ENCODE assay signal across 8 mouse cellular contexts in the genomic region with DNA sequence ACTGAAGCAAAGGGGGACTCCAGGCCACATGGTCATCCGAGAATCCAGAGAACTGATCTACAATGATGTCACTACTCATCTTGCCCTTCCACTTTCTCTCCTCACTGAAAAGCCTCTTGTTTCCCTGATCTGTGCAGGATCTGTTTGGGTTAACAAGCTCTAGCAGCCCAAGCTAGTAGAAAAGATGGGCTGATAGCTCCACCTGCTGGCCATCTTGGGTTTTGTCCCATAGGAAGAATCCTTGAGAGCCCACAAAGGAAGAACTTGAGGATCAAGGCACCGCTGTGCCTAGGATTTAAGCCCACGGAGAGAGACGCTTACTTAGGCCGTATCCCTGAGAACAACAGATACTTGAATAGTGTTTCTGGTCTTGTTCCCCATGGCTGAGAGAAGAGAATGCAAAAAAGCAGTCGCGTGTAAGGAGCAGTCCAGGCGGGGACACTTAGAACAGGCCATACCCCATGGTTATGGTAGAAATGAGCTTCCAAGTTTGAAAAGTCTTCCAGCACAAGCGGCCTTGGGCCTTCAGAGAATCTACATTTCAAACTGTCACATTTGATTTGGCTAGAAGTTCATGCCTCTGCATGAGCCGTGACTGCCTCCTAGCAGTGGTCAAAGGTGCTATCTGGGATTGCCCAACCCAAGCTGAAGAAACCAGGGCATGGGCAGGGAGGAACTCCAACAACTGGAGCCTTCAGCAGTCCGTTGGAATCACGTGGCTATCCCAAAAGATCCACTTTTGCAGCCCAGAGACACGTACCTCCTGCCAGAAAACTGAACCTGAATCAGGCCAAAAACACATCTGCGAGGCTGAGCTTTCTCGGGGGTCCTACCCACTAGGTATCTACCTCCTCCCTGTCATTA. TPM values are rescaled to one million over a fixed set of nuclear protein-coding genes. Genes with fewer than 3 reads are reported as not detected.
A peak's percentile ranks its signal among the peaks of the same experiment; 100 is the strongest.
DNase-seq lines count a peak whose midpoint lies in the region; ATAC-seq and TF ChIP-seq lines count a peak whose summit lies in the region.

No protein-coding gene starts in this region.

- H3K4me2 ChIP-seq in hindbrain, postnatal 0 days (ENCODE audit: low read depth, low read length), result peak overlapping the region; percentile 90

- TF ChIP-seq CTCF in hindbrain, postnatal 0 days (IDR thresholded peaks at IDR 0.05; ENCODE audit: low read depth), result peak; percentile 93
- TF ChIP-seq CTCF in left cerebral cortex, adult 2 months (IDR thresholded peaks at IDR 0.05), result peak; percentile 91

- peak; percentile 95 for DNase-seq in ZHBTc4 (ENCODE audit: low read depth, low spot score)
- peak; percentile 91 to 92 for DNase-seq in cerebellum, postnatal 4 days (ENCODE audit: low spot score in 2 of 2)
- peak; percentile 91 for DNase-seq in gastrocnemius, adult 18-20 months (ENCODE audit: low spot score)
- DNase-seq in hindbrain, postnatal 0 days (ENCODE audit: low spot score), result peak; percentile 96
- DNase-seq in left cerebral cortex, adult 2 months (ENCODE audit: extremely low spot score in 1 of 2, low spot score in 2 of 2), result peak; percentile 85 to 89
- DNase-seq in right cerebral cortex, adult 2 months (ENCODE audit: low spot score in 2 of 2), result peak; percentile 96 to 97
- DNase-seq in urinary bladder, postnatal 36 days (ENCODE audit: low spot score in 2 of 2), result peak; percentile 82 to 87

- WGBS in hindbrain, postnatal 0 days, result 6% methylated on average over 15 of the region's 15 CpGs

- peak; percentile 67 for ATAC-seq in hindbrain, postnatal 0 days
- peak; percentile 60 for ATAC-seq in megakaryocyte, adult 5-6 weeks (ENCODE audit: poor library complexity, severe bottlenecking)

- H3K36me3 ChIP-seq in hindbrain, postnatal 0 days (ENCODE audit: insufficient read depth, low read length), result peaks cover 19% of the 10 kb centered on the region; the same call in 1 of the 2 replicates

- H3K27me3 ChIP-seq in hindbrain, postnatal 0 days (ENCODE audit: insufficient read depth, low read length), result no peaks in the 10 kb centered on the region

- H3K9me3 ChIP-seq in hindbrain, postnatal 0 days (ENCODE audit: low read length), result no peaks in the 10 kb centered on the region

- intact Hi-C loops in left cerebral cortex, adult 2 months (cut with DNase I), result loop anchor here (1.0 kb wide), 3 partner anchors 85 to 188 kb away; no protein-coding TSS in a partner anchor

- peak overlapping the region; percentile 68 for H3K4me3 ChIP-seq in hindbrain, postnatal 0 days (ENCODE audit: low read length)
- peak overlapping the region; percentile 80 for H3K4me3 ChIP-seq in left cerebral cortex, adult 2 months

- H3K27ac ChIP-seq in hindbrain, postnatal 0 days, result peak overlapping the region; percentile 60; the same call in 1 of the 2 replicates
- peak overlapping the region; percentile 41 for H3K27ac ChIP-seq in left cerebral cortex, adult 2 months

- H3K9ac ChIP-seq in hindbrain, postnatal 0 days (replicated peaks; ENCODE audit: low read length), result no peak overlapping the region

- H3K4me1 ChIP-seq in hindbrain, postnatal 0 days (ENCODE audit: insufficient read depth, low read length), result no peaks in the 10 kb centered on the region

RNA-seq across cellular contexts. Expression of gene Pex10, which starts 0.6 kb away (rescaled TPM):
- total RNA-seq in gastrocnemius, adult 18-20 months (2021), result 10 to 100 TPM; 11.2 to 12.6 TPM
- 12.8 and 20.2 TPM in 2 replicates for total RNA-seq in hindbrain, postnatal 0 days (2014; rRNA removed)
- 15.4 and 15.9 TPM in 2 replicates for polyA plus RNA-seq in hindbrain, postnatal 0 days (2015; fragmentation: Nextera tagmentation; extraction: Ambion mirVana)
- total RNA-seq in left cerebral cortex, adult 2 months (2021), result 10 to 100 TPM; 17.4 to 18.3 TPM
- total RNA-seq in megakaryocyte, adult 5-6 weeks (2015), result 3.7 and 4.3 TPM in 2 replicates
- 3.3 and 5.7 TPM in 2 replicates for total RNA-seq in megakaryocyte, adult 5-6 weeks (2017)

RNA-seq across cellular contexts. Expression of gene Plch2, which starts 9.6 kb away (rescaled TPM):
- under 1 TPM; 0.09 TPM for total RNA-seq in gastrocnemius, adult 18-20 months (2021)
- total RNA-seq in hindbrain, postnatal 0 days (2014; rRNA removed), result 45.7 and 48.8 TPM in 2 replicates
- 12.5 and 12.8 TPM in 2 replicates for polyA plus RNA-seq in hindbrain, postnatal 0 days (2015; fragmentation: Nextera tagmentation; extraction: Ambion mirVana)
- 10 to 100 TPM; 83.4 to 90.2 TPM for total RNA-seq in left cerebral cortex, adult 2 months (2021)
- total RNA-seq in megakaryocyte, adult 5-6 weeks (2015), result not detected in 2 replicates
- total RNA-seq in megakaryocyte, adult 5-6 weeks (2017), result not detected in 2 replicates

RNA-seq across cellular contexts. Expression of gene Rer1, which starts 20.0 kb away (rescaled TPM):
- 10 to 100 TPM; 53.0 to 58.0 TPM for total RNA-seq in gastrocnemius, adult 18-20 months (2021)
- total RNA-seq in hindbrain, postnatal 0 days (2014; rRNA removed), result 85.4 and 93.5 TPM in 2 replicates
- polyA plus RNA-seq in hindbrain, postnatal 0 days (2015; fragmentation: Nextera tagmentation; extraction: Ambion mirVana), result 129 and 136 TPM in 2 replicates
- total RNA-seq in left cerebral cortex, adult 2 months (2021), result 10 to 100 TPM; 62.4 to 67.5 TPM
- total RNA-seq in megakaryocyte, adult 5-6 weeks (2015), result 133 and 141 TPM in 2 replicates
- 116 and 130 TPM in 2 replicates for total RNA-seq in megakaryocyte, adult 5-6 weeks (2017)

RNA-seq across cellular contexts. Expression of gene Morn1, which starts 20.2 kb away (rescaled TPM):
- total RNA-seq in gastrocnemius, adult 18-20 months (2021), result 1 to 10 TPM in 1 of 2 experiments, under 1 TPM in 1; 1.00 to 1.9 TPM
- total RNA-seq in hindbrain, postnatal 0 days (2014; rRNA removed), result 0.86 and 9.0 TPM in 2 replicates
- 8.9 and 10.0 TPM in 2 replicates for polyA plus RNA-seq in hindbrain, postnatal 0 days (2015; fragmentation: Nextera tagmentation; extraction: Ambion mirVana)
- 10 to 100 TPM; 10.6 to 11.2 TPM for total RNA-seq in left cerebral cortex, adult 2 months (2021)
- 0.71 TPM in 1 of 2 replicates, not detected in the other for total RNA-seq in megakaryocyte, adult 5-6 weeks (2015)
- total RNA-seq in megakaryocyte, adult 5-6 weeks (2017), result 0.95 and 1.1 TPM in 2 replicates

Comparison
In these comparisons a context has a peak if more than half of its experiments do, and no peak if none do; other contexts are left out.
1. Peak in every context shown above with its lines: DNase-seq, ATAC-seq, H3K4me3 ChIP-seq and H3K27ac ChIP-seq.
2. RNA of gene Plch2, which starts 9.6 kb away (total RNA-seq): 83.4 to 90.2 TPM in left cerebral cortex, adult 2 months and 45.7 to 48.8 TPM in hindbrain, postnatal 0 days; 0.09 TPM in gastrocnemius, adult 18-20 months and not detected in megakaryocyte, adult 5-6 weeks; every median in the first group is over 10 times any median in the second.